Mouse (Mus musculus) layer of hippocampus, adult 11-12 months (tissue): ENCODE data around the gene Ddr2.

Source experiments
- DNase-seq: peaks from one replicate; pipeline ENCODE4 v3.0.0; 2022; ENCODE audit warnings: low spot score

The Ddr2 gene

GRCm38 (mm10) chr1:170110516-170111332 lies at the start of gene Ddr2:
Gene Ddr2 (minus strand): TSS chr1:170110762.
- DNase-seq: no peak

- no peak for DNase-seq
These were observed 49.1 kb upstream of the Ddr2 start for GRCm38 (mm10) chr1:170159707-170160106.

DNA sequence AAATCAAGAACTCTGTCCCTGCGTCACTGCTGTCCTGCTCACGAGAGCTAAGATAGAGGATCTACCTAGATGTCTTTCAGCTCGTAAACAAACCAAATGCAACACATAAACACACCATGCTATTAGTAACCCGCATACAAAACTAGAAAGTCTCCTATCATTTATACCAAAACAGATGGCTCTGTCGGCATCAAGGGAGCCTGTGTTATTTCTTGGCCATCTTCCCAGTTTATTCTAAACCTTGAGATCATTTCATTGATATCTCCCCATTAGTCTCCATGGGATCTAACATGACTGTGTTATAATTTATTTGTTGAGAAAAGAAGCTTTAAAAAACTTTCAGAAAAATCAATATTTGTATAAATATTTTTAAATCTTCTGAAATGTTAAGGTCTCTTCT lies 45.2 kb upstream of the Ddr2 start:
- DNase-seq: no peak

DNA sequence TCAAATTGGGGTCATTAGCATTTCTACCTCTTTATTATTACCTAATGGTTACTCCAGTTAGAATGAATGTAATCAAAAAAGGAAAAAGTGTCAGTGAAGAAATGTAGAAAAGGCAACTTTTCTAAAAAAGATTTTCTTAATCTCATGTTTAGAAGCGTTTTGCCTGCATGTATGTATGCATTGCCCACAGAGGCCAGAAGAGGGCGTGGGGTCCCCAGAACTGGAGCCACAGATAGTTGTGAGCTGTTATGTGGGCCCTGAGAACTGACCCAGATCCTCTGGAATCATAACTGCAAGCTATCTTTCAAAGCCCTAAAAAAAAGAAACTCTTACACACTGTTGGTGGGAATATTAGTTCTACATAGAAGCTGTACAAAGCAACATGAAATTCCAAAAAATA lies 44.7 kb upstream of the Ddr2 start:
- DNase-seq: no peak

- DNase-seq: no peak
These were observed 43.4 kb upstream of the Ddr2 start for GRCm38 (mm10) chr1:170153986-170154385.

GRCm38 (mm10) chr1:170152552-170152951 lies 42.0 kb upstream of the Ddr2 start:
- DNase-seq: no peak

- DNase-seq: no peak
These were observed 40.3 kb upstream of the Ddr2 start for GRCm38 (mm10) chr1:170150870-170151269.

- no peak for DNase-seq
These were observed 39.2 kb upstream of the Ddr2 start for GRCm38 (mm10) chr1:170149756-170150155.

DNA sequence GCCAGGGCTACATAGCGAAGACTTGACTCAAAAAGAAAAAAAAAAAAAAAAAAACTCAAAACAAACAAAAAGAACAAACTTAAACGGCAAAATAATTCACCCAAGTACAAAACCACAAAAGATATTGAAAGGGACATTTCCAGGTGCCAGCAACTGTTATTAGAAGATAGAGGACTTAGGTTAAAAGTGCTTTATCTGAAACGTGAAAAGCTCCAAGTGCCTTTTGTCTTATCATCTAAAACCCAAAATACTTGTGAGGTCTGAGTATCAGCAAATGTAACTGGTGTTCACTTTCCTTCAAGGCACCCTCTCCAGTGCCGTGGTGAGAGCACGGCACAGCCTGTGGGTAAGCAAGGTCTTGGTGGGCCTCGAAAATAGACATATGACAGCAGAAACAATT lies 38.0 kb upstream of the Ddr2 start:
- no peak for DNase-seq

DNA sequence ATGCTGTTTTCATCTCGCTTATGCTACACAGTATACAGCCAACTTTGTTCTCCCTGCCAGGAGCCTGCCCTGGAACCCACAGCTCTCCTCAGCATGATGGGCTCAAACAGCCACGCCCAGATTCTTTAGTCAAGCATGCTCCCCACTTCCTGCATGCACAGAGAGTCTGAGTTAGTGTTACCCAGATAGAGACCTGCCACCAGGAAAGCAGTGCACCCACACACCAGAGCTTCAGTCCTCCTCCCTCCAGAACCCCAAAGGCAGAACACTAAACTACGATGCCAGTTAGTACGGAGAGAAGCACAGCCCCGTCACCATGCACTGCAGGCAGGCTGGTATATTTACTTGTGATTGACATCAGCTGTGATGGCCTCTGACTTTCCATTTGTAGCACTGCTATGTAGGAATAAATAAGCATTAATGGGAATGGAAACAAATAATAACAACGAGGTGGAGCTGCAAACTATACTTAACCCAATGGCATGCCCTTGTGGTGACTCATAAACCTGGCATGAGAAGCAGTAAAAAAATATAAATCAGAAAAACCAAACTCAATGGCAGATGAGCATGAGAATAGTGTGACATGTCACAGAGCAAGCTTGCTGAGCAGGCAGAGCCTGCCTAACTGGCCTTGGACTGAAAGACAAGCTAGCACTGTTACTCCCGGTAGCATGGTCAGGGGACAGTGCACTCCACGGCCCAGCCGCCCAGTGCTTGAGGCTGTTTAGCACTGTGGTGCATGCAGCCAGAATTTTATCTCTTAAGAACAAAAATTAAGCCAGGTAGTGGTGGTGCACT lies 37.3 kb upstream of the Ddr2 start:
- no peak for DNase-seq

DNA sequence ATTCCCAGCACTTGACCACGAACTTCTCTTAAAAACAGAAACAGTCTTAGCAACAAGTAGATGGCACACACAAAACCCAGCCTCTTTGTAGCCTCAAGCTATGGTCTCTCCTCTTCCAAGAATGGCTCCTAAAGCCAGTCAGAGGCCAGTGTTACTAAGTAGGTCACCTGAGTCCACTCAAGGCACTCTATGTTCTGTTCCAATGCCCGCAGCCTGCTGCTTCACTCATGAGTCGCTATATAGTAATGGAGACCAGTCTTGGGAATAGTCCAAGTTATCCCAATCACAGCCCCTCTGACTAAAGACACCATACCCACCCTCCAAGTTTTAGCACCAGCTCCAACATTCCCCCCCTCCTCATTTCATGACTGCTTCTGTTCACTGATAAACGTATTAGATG lies 35.0 kb upstream of the Ddr2 start:
- DNase-seq: no peak

DNA sequence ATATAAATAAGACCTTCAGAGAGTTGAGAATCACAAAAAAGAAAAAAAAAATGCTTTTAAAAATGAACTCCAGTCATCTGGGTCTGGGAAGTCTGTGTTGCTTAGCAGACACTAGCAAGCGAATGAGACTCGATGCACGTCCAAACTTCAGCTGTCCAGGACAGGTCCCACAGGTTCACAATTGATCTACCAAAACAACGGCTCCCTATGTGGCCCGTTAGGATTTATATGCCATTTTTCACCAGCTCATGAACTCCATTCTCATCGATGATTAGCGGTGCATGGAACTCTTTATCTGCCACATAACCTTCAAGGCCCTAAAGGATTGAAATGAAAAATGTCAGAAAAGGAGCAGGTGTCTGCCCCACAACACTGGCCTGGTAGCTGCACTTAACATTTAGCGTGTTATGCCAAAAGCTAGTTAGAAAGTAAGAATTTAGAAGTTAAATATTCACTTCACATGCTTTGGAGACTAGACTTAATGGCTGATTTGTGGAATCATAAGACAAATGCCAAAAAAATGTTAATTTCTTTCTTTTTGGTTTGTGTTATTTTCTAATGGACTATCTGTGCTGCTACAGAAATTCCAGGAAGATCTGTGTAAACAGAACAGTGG lies 31.8 kb upstream of the Ddr2 start:
- no peak for DNase-seq

GRCm38 (mm10) chr1:170141626-170142025 lies 31.1 kb upstream of the Ddr2 start:
- no peak for DNase-seq

- DNase-seq: peak; percentile 78
These were observed 25.9 kb upstream of the Ddr2 start for GRCm38 (mm10) chr1:170136351-170137009.

GRCm38 (mm10) chr1:170134264-170134663 lies 23.7 kb upstream of the Ddr2 start:
- no peak for DNase-seq

- no peak for DNase-seq
These were observed 20.4 kb upstream of the Ddr2 start for GRCm38 (mm10) chr1:170130962-170131361.

DNA sequence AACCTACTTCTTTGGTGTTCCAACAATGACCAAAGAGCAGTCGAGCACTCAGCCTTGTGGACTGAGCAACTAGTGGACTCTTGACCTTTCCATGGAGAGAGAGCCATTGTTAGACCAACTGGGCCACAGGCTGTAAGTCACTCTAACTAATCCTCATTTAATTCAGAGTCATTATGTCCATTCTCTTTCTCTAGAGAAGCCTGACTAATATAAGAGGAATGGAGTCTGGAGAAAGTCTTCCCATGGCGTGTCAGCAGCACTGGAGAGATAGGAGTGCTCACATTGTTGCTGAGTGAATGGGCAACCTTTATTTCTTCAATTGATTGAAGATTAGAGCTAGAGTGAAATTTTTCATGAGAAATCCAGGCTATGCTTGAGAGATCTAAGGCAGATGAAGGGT lies 14.1 kb upstream of the Ddr2 start:
- no peak for DNase-seq

GRCm38 (mm10) chr1:170113616-170114015 lies 3.1 kb upstream of the Ddr2 start:
- DNase-seq: no peak

GRCm38 (mm10) chr1:170112261-170112660 lies 1.7 kb upstream of the Ddr2 start:
- no peak for DNase-seq

DNA sequence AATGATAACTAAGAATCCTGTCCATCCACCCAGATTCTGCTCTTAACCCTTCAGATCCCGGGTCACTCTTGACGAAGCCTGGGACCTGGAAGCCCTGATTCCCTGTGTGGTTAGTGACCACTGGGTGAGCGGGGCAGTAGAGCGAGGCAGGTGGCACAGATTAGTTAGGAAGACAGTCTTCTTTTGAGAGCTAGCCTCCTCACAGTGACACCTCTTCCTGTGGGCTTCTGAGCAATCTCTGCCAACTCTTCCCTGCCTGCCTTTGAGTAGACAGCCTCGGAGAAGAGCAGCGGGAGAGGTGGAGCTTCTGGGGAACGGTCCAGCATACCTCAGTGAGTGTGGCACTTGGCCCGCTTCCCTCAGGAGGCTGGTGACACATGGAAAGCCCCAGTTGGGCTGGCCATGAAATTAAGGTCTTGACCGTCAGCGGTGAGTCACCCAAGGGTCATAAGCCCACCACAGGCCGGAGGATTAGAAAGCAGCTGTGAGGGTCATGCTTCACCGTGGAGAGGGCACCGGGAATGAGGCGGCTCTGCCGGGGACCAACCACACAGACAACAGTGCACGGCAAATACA lies 1.2 kb upstream of the Ddr2 start:
- no peak for DNase-seq

- DNase-seq: no peak
These were observed 616 bp downstream of the Ddr2 start for GRCm38 (mm10) chr1:170109776-170110515.
